Mouse (Mus musculus) urinary bladder, postnatal 14 days (tissue): Measurements from ENCODE around the gene Tmem104.

Source experiments
- DNase-seq: peaks from one replicate; pipeline ENCODE4 v3.0.0; 2021; ENCODE audit warnings: low spot score

Tmem104 gene

GRCm38 (mm10) chr11:115167631-115168249, 19.5 kb upstream of the Tmem104 start:
- no peak for DNase-seq

- no peak for DNase-seq
These were observed 17.9 kb upstream of the Tmem104 start for GRCm38 (mm10) chr11:115169430-115169829.

GRCm38 (mm10) chr11:115171125-115171524, 16.2 kb upstream of the Tmem104 start:
- peak; percentile 56 for DNase-seq

- peak; percentile 65 for DNase-seq
These were observed 14.4 kb upstream of the Tmem104 start for GRCm38 (mm10) chr11:115172825-115173287.

GRCm38 (mm10) chr11:115173549-115174339, 13.5 kb upstream of the Tmem104 start:
- peak; percentile 76 for DNase-seq

GRCm38 (mm10) chr11:115176399-115177190, 10.7 kb upstream of the Tmem104 start:
- no peak for DNase-seq

- DNase-seq, result no peak
These were observed 9.6 kb upstream of the Tmem104 start for GRCm38 (mm10) chr11:115177559-115178195.

GRCm38 (mm10) chr11:115178766-115179165, 8.5 kb upstream of the Tmem104 start:
- DNase-seq, result no peak

- no peak for DNase-seq
These were observed 8.1 kb upstream of the Tmem104 start for GRCm38 (mm10) chr11:115179191-115179590.

GRCm38 (mm10) chr11:115179881-115180280, 7.4 kb upstream of the Tmem104 start:
- no peak for DNase-seq

GRCm38 (mm10) chr11:115181913-115182638, 5.2 kb upstream of the Tmem104 start:
- DNase-seq, result peak; percentile 88

GRCm38 (mm10) chr11:115184973-115185372, 2.3 kb upstream of the Tmem104 start:
- no peak for DNase-seq

GRCm38 (mm10) chr11:115187693-115188092, 406 bp downstream of the Tmem104 start, which contains the start of gene Nat9:
Gene Nat9 (minus strand): TSS chr11:115187859.
- no peak for DNase-seq

GRCm38 (mm10) chr11:115188539-115189231, 1.4 kb downstream of the Tmem104 start:
- no peak for DNase-seq

- DNase-seq, result no peak
These were observed 2.0 kb downstream of the Tmem104 start for GRCm38 (mm10) chr11:115189304-115189703.

- peak; percentile 67 for DNase-seq
These were observed 4.9 kb downstream of the Tmem104 start for GRCm38 (mm10) chr11:115192180-115192579.

GRCm38 (mm10) chr11:115194693-115195092, 7.4 kb downstream of the Tmem104 start:
- no peak for DNase-seq

- DNase-seq, result no peak
These were observed 8.6 kb downstream of the Tmem104 start for GRCm38 (mm10) chr11:115195933-115196332.

- no peak for DNase-seq
These were observed 10.3 kb downstream of the Tmem104 start for GRCm38 (mm10) chr11:115197558-115197957.

- DNase-seq, result no peak
These were observed 11.7 kb downstream of the Tmem104 start for GRCm38 (mm10) chr11:115198932-115199384.

GRCm38 (mm10) chr11:115200520-115200919, 13.2 kb downstream of the Tmem104 start:
- DNase-seq, result no peak
